Mouse (Mus musculus) intestine, embryonic 16.5 days (tissue): ENCODE measurements at regions not wholly inside any gene's neighbourhood (a gene's known extent, or its start where the extent isn't known, plus 50 kb on each side); places are given as distances from the start of the nearest gene placed in this dataset.
A peak's percentile ranks its signal among the peaks of the same experiment; 100 is the strongest.

Experiments
- ATAC-seq: fragments of 200-750 bp; cut with Nextera tagmentation; 2 replicates; pipeline ENCODE4 v1.8.0; 2017; ENCODE audit warnings: moderate TSS enrichment, moderate library complexity
- H3K27ac ChIP-seq: fragments of 300-500 bp; sonication (generic); 2 replicates; pipeline ENCODE4 v1.5.1; 2014; ENCODE audit warnings: mild to moderate bottlenecking, low read length
- H3K27me3 ChIP-seq: fragments of 300-500 bp; sonication (generic); replicated peaks from 2 replicates; pipeline ENCODE4 v1.6.1; 2014; ENCODE audit warnings: low read length, control low read depth, mixed read lengths; ENCODE audit not compliant: control insufficient read depth, insufficient read depth
- H3K36me3 ChIP-seq: fragments of 300-500 bp; sonication (generic); 2 replicates; pipeline ENCODE4 v1.6.1; 2014; ENCODE audit warnings: low read length, control low read depth; ENCODE audit not compliant: control insufficient read depth, insufficient read depth
- H3K4me1 ChIP-seq: fragments of 300-500 bp; sonication (generic); 2 replicates; pipeline ENCODE4 v1.6.1; 2014; ENCODE audit warnings: low read length, control low read depth, mixed read lengths; ENCODE audit not compliant: control insufficient read depth, insufficient read depth
- H3K4me2 ChIP-seq: fragments of 300-500 bp; sonication (generic); 2 replicates; pipeline ENCODE4 v1.6.1; 2014; ENCODE audit warnings: low read depth, low read length, control low read depth
- H3K4me3 ChIP-seq: fragments of 300-500 bp; sonication (generic); 2 replicates; pipeline ENCODE4 v1.5.1; 2014; ENCODE audit warnings: mild to moderate bottlenecking, low read length
- H3K9ac ChIP-seq: fragments of 300-500 bp; sonication (generic); 2 replicates; pipeline ENCODE4 v1.6.1; 2014; ENCODE audit warnings: low read depth, low read length
- H3K9me3 ChIP-seq: fragments of 300-500 bp; sonication (generic); 2 replicates; pipeline ENCODE4 v1.6.1; 2016; ENCODE audit warnings: low read length, control low read depth; ENCODE audit not compliant: control insufficient read depth
- WGBS: fragments of 180-500 bp; shearing (Covaris S2); extraction: QIAGEN DNeasy Blood & Tissue Kit; methylation state at CpG from one replicate; pipeline ENCODE4 v1.1.7; 2014; 5-methylcytosine and 5-hydroxymethylcytosine counted together

DNA sequence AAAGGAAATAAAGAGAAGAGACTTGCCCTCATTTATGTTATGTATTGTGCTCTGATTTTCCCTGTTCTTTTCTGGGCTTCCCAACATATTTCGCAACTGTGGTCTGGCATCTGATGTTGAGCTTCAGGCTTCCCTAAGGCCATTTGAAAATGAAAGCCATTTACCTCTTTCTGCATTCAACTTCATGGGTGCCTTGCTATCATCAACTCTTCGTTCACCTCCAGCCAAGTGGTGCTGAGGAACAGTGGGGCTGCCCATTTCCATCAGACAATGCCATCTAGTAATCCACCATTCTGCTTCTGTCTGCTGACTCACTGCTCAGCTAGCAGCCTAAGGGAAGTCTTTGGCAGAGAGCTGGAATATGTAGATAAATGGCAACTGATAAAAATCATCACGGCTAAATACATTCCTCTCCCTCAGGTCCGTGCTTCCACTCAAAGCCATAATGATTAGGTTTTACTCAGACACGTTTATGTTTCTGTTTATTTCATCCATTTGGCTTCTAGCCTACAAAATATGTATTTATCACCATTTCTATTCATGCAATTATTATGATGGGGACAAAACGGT is 394.4 kb upstream of the Syt1 start:
- H3K4me3 ChIP-seq, result no peak overlapping the region
- H3K4me1 ChIP-seq, result no peaks in the 10 kb centered on the region
- no peaks in the 10 kb centered on the region for H3K36me3 ChIP-seq
- H3K9me3 ChIP-seq, result no peaks in the 10 kb centered on the region
- no peak overlapping the region for H3K4me2 ChIP-seq
- no peaks in the 10 kb centered on the region for H3K27me3 ChIP-seq
- 82% methylated on average over 6 of the region's 6 CpGs for WGBS
- no peak for ATAC-seq
- H3K9ac ChIP-seq, result no peak overlapping the region
- H3K27ac ChIP-seq, result no peak overlapping the region

- no peaks in the 10 kb centered on the region for H3K9me3 ChIP-seq
- H3K4me3 ChIP-seq, result no peak overlapping the region
- H3K27me3 ChIP-seq, result no peaks in the 10 kb centered on the region
- H3K4me2 ChIP-seq, result no peak overlapping the region
- H3K9ac ChIP-seq, result no peak overlapping the region
- H3K4me1 ChIP-seq, result no peaks in the 10 kb centered on the region
- WGBS, result 71% methylated on average over 4 of the region's 4 CpGs
- no peak overlapping the region for H3K27ac ChIP-seq
- ATAC-seq, result no peak
- H3K36me3 ChIP-seq, result no peaks in the 10 kb centered on the region
These were observed 373.0 kb upstream of the Syt1 start for GRCm38 (mm10) chr10:109383758-109384157.

- no peak overlapping the region for H3K27ac ChIP-seq
- H3K36me3 ChIP-seq, result no peaks in the 10 kb centered on the region
- ATAC-seq, result no peak
- no peaks in the 10 kb centered on the region for H3K4me1 ChIP-seq
- H3K9ac ChIP-seq, result no peak overlapping the region
- 86% methylated on average over 4 of the region's 4 CpGs for WGBS
- H3K4me2 ChIP-seq, result no peak overlapping the region
- no peak overlapping the region for H3K4me3 ChIP-seq
- no peaks in the 10 kb centered on the region for H3K27me3 ChIP-seq
- no peaks in the 10 kb centered on the region for H3K9me3 ChIP-seq
These were observed 368.1 kb upstream of the Syt1 start for GRCm38 (mm10) chr10:109378846-109379245.

- no peaks in the 10 kb centered on the region for H3K27me3 ChIP-seq
- H3K4me3 ChIP-seq, result no peak overlapping the region
- no peak for ATAC-seq
- H3K27ac ChIP-seq, result no peak overlapping the region
- WGBS, result 51% methylated on average over 1 of the region's 1 CpGs
- no peak overlapping the region for H3K4me2 ChIP-seq
- H3K9ac ChIP-seq, result no peak overlapping the region
- no peaks in the 10 kb centered on the region for H3K9me3 ChIP-seq
- no peaks in the 10 kb centered on the region for H3K36me3 ChIP-seq
- H3K4me1 ChIP-seq, result no peaks in the 10 kb centered on the region
These were observed 349.4 kb upstream of the Syt1 start for GRCm38 (mm10) chr10:109360161-109360560.

GRCm38 (mm10) chr10:109358812-109359211 is 348.0 kb upstream of the Syt1 start:
- 59% methylated on average over 6 of the region's 6 CpGs for WGBS
- Histone ChIP-seq H3K9ac (no peak overlapping the region), H3K9me3 (no peaks in the 10 kb centered on the region), H3K27me3 (no peaks in the 10 kb centered on the region), H3K27ac (no peak overlapping the region), H3K4me2 (no peak overlapping the region), H3K4me3 (no peak overlapping the region), H3K4me1 (no peaks in the 10 kb centered on the region), H3K36me3 (no peaks in the 10 kb centered on the region)
- peak; percentile 46; the same call in 1 of the 2 replicates for ATAC-seq

DNA sequence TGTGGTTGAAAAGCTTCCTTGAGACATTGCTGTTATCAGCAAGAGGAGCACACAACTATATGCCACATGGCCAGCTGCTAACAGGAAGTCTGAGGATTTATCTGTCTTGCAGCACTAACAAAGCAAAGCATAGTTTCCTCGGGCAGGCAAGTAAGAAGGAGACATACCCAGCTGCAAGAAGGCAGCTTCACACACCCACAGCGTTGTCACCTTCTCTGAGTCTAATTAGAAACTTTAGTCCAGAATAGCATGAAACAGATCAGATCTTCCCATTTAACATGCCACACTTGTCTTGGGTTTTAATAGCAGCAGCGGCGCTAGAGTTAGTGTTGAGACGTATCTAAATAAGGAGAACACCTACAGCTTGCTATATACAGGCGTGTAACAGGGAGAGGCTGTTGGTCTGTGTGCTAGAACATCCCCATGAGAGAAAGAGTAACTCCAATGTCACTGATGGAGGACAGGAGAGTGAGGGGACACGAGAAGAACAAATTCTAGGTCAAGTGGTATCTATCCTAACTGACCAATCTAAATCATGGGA is 322.1 kb upstream of the Syt1 start:
- Histone ChIP-seq H3K4me1 (no peaks in the 10 kb centered on the region), H3K27me3 (no peaks in the 10 kb centered on the region), H3K36me3 (no peaks in the 10 kb centered on the region), H3K27ac (no peak overlapping the region), H3K4me2 (no peak overlapping the region), H3K9me3 (no peaks in the 10 kb centered on the region), H3K4me3 (no peak overlapping the region), H3K9ac (no peak overlapping the region)
- ATAC-seq, result no peak
- 79% methylated on average over 7 of the region's 7 CpGs for WGBS

DNA sequence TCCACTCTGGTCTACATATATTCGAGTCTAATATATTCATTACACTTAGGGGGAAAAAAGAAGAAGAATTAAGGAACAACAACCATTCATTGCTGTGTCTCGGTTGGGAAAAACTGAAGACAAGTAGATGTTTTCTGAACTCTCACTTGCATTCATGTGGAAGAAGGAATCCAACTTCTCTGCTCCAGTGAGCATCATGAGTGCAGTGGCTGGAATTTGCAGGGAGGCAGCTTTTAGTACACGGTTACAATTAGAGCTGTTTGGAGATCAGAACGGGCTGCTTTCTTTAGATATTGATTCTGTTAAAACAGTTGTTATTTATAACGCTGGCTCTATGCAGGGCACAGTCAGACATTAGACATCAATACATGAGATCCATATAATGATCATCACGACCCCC is 298.5 kb upstream of the Syt1 start:
- no peak for ATAC-seq
- no peak overlapping the region for H3K4me3 ChIP-seq
- H3K36me3 ChIP-seq, result no peaks in the 10 kb centered on the region
- H3K4me1 ChIP-seq, result no peaks in the 10 kb centered on the region
- no peaks in the 10 kb centered on the region for H3K27me3 ChIP-seq
- H3K4me2 ChIP-seq, result no peak overlapping the region
- H3K9ac ChIP-seq, result no peak overlapping the region
- 80% methylated on average over 6 of the region's 6 CpGs for WGBS
- no peak overlapping the region for H3K27ac ChIP-seq
- no peaks in the 10 kb centered on the region for H3K9me3 ChIP-seq

DNA sequence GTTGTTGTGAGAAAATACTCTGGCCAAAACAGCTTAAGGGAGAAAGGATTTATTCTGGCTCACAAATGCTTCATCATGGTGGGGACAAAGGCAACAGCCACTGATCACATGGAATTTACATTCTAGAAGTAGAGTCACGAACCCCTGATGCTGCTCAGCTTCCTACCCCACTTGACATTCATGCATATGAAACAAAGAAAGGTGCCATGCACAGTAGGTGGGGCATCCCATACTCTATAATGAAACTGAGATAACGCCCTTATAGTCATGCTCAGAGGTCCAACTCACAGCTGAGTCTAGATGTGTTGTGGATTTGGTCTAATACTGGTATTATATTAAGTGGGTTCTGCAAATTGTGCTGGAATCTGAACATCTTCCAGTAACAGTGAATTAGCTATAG is 289.4 kb upstream of the Syt1 start:
- WGBS, result 71% methylated on average over 2 of the region's 2 CpGs
- H3K9ac ChIP-seq, result no peak overlapping the region
- H3K4me2 ChIP-seq, result no peak overlapping the region
- no peaks in the 10 kb centered on the region for H3K9me3 ChIP-seq
- no peaks in the 10 kb centered on the region for H3K27me3 ChIP-seq
- no peaks in the 10 kb centered on the region for H3K4me1 ChIP-seq
- no peak overlapping the region for H3K27ac ChIP-seq
- no peak overlapping the region for H3K4me3 ChIP-seq
- no peaks in the 10 kb centered on the region for H3K36me3 ChIP-seq
- peak; percentile 40; the same call in 1 of the 2 replicates for ATAC-seq

DNA sequence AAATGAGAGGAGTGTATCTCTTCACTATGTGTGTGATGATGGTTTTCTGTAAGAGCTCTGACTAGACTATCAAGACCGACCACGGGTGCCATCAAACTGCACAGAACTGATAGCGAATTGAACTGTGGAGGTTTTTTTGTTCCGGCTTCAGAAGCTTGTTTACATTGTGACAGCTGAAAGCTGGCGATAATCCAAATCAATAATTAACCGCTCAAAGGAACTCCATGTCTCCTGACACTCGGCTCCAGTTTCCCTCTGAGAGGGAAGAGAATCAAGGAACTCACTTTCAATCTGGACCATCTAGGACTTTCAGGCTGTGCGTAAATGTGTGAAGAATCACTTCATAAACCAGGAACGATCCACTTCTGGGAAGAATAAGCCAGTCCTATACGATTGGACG is 289.0 kb upstream of the Syt1 start:
- no peak overlapping the region for H3K4me2 ChIP-seq
- H3K9ac ChIP-seq, result no peak overlapping the region
- no peak overlapping the region for H3K4me3 ChIP-seq
- WGBS, result 40% methylated on average over 11 of the region's 11 CpGs
- H3K9me3 ChIP-seq, result no peaks in the 10 kb centered on the region
- ATAC-seq, result peak; percentile 93
- H3K27ac ChIP-seq, result no peak overlapping the region
- no peaks in the 10 kb centered on the region for H3K4me1 ChIP-seq
- no peaks in the 10 kb centered on the region for H3K27me3 ChIP-seq
- no peaks in the 10 kb centered on the region for H3K36me3 ChIP-seq

- Histone ChIP-seq H3K4me3 (no peak overlapping the region), H3K4me1 (no peaks in the 10 kb centered on the region), H3K36me3 (no peaks in the 10 kb centered on the region), H3K27ac (no peak overlapping the region), H3K9ac (no peak overlapping the region), H3K9me3 (no peaks in the 10 kb centered on the region), H3K4me2 (no peak overlapping the region), H3K27me3 (no peaks in the 10 kb centered on the region)
- ATAC-seq, result no peak
- 92% methylated on average over 10 of the region's 10 CpGs for WGBS
These were observed 272.6 kb upstream of the Syt1 start for GRCm38 (mm10) chr10:109283348-109283747.
